Mouse (Mus musculus): Measurements from ENCODE around the gene Ndst4. TPM values are rescaled to one million over a fixed set of nuclear protein-coding genes. Genes with fewer than 3 reads are reported as not detected.

The Ndst4 gene
- polyA plus RNA-seq, 1 experiment from 2014 or later = 0.12 TPM

DNA sequence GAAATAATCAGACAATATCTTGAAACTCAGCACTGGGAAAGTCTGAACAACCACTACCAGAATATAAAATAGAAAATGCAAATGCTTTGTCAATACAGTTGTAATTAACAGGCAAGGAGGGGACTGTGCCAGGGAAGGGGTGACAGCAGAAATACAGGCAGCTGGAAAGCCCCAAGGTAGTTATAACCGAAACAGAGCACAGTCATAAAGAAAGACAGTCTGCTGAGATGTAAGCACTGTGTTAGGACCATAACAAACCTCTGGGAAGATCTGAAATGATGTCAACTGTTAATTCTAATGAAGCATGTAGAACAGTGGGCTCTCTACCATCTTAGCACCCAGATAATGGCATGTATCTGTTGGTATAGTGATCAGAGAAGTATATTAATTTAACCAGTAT is 287.1 kb downstream of the Ndst4 start:
- Histone ChIP-seq H3K4me1 (ENCODE audit: insufficient read depth, low read length) (no peaks in the 10 kb centered on the region), H3K4me3 (ENCODE audit: low read length) (no peak overlapping the region), H3K9me3 (ENCODE audit: low read length) (no peaks in the 10 kb centered on the region), H3K27ac (ENCODE audit: low read length) (no peak overlapping the region), H3K9ac (replicated peaks; ENCODE audit: low read length) (no peak overlapping the region), H3K36me3 (ENCODE audit: insufficient read depth, low read length) (no peaks in the 10 kb centered on the region), H3K4me2 (replicated peaks; ENCODE audit: low read depth, low read length) (no peak overlapping the region), H3K27me3 (ENCODE audit: insufficient read depth, low read length) (no peaks in the 10 kb centered on the region)
- 74% methylated on average over 1 of the region's 1 CpGs for WGBS
- ATAC-seq (ENCODE audit: low FRiP score, low TSS enrichment) = no peak

DNA sequence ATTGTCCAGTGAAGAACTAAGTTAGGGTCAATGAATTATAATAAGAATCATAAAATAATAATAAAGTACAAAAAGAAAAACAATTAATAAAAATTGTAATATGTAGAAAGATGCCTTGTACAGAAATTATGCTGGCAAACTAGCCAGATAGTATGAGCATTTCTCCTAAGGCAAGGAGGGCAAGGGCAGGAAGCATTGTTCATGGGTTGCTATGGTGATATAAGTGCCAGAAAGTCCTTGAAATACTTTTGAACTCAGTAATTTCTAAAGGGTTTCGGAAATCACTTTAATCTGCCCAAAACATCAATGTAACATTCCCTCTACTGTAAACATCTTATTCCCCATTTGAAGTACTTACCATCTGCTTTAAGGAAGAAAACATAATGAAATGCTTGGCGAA is 319.1 kb downstream of the Ndst4 start:
- 77% methylated on average over 2 of the region's 2 CpGs for WGBS
- Histone ChIP-seq H3K4me3 (ENCODE audit: low read length) (no peak overlapping the region), H3K36me3 (ENCODE audit: insufficient read depth, low read length) (no peaks in the 10 kb centered on the region), H3K9ac (replicated peaks; ENCODE audit: low read length) (no peak overlapping the region), H3K4me2 (replicated peaks; ENCODE audit: low read depth, low read length) (no peak overlapping the region), H3K4me1 (ENCODE audit: insufficient read depth, low read length) (no peaks in the 10 kb centered on the region), H3K27ac (ENCODE audit: low read length) (no peak overlapping the region), H3K9me3 (ENCODE audit: low read length) (no peaks in the 10 kb centered on the region), H3K27me3 (ENCODE audit: insufficient read depth, low read length) (no peaks in the 10 kb centered on the region)
- no peak for ATAC-seq (ENCODE audit: low FRiP score, low TSS enrichment)

DNA sequence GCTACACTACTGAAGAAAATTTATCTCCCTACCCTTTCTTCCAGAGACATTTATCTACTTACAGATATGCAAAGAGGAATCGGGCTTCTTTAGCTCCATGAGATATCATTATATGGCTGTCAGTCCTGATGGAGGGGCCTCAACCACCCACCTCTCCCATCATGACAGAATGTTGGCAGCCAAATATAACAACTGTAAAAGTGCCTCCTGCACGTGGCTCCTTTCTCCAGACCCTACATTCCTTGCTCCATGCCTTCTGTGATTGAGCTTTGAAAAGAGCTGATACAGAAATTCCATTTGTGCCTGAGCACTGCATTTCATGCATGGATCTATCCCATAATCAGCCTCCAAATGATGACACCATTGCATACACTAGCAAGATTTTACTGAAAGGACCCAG is 331.1 kb downstream of the Ndst4 start:
- no peak overlapping the region for H3K4me2 ChIP-seq (replicated peaks; ENCODE audit: low read depth, low read length)
- 75% methylated on average over 2 of the region's 2 CpGs for WGBS

DNA sequence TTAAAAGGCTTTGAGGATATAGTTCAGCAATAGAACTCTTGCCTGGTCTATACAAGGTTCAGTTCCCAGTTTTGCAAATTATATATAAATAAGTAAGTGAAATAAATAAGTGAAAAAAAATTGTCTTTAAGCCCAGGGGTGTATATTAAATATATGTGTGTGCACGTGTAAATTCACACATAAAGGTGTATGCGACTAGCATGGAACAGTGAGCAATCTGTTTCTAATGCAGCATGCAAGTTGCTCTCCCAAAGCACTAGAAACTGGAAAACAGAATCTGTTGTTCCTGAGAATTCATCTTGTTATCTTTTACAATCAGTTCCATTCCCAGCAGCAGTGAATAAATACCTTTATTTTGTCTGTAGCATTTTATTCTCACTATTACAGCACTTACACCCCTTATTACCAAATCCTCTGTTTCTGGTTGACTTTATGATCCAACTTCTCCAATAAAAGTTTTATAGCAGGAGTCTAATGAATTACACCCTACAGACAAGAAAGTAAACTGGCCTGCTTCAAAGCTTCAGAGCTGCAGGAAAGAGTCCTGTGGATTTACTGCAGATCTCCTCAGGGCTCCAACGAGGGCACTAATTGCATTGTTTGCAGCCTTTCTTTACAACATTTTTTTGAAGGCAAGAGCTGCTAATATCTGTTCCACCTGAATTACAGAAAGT is 340.7 kb downstream of the Ndst4 start:
- no peaks in the 10 kb centered on the region for H3K4me1 ChIP-seq (ENCODE audit: insufficient read depth, low read length)
- H3K27ac ChIP-seq (ENCODE audit: low read length) = no peak overlapping the region
- no peaks in the 10 kb centered on the region for H3K36me3 ChIP-seq (ENCODE audit: insufficient read depth, low read length)
- WGBS = 40% methylated on average over 3 of the region's 3 CpGs
- H3K9me3 ChIP-seq (ENCODE audit: low read length) = no peaks in the 10 kb centered on the region
- no peak overlapping the region for H3K9ac ChIP-seq (replicated peaks; ENCODE audit: low read length)
- no peak overlapping the region for H3K4me2 ChIP-seq (replicated peaks; ENCODE audit: low read depth, low read length)
- H3K4me3 ChIP-seq (ENCODE audit: low read length) = no peak overlapping the region
- ATAC-seq (ENCODE audit: low FRiP score, low TSS enrichment) = no peak
- no peaks in the 10 kb centered on the region for H3K27me3 ChIP-seq (ENCODE audit: insufficient read depth, low read length)

More for the DNA sequence above, 331.1 kb downstream of the Ndst4 start:
- no peaks in the 10 kb centered on the region for H3K36me3 ChIP-seq (ENCODE audit: insufficient read depth, low read length)
- no peak overlapping the region for H3K9ac ChIP-seq (replicated peaks; ENCODE audit: low read length)
- no peaks in the 10 kb centered on the region for H3K27me3 ChIP-seq (ENCODE audit: insufficient read depth, low read length)
- ATAC-seq (ENCODE audit: low FRiP score, low TSS enrichment) = no peak
- H3K27ac ChIP-seq (ENCODE audit: low read length) = no peak overlapping the region
- no peak overlapping the region for H3K4me3 ChIP-seq (ENCODE audit: low read length)
- no peaks in the 10 kb centered on the region for H3K9me3 ChIP-seq (ENCODE audit: low read length)
- no peaks in the 10 kb centered on the region for H3K4me1 ChIP-seq (ENCODE audit: insufficient read depth, low read length)

DNA sequence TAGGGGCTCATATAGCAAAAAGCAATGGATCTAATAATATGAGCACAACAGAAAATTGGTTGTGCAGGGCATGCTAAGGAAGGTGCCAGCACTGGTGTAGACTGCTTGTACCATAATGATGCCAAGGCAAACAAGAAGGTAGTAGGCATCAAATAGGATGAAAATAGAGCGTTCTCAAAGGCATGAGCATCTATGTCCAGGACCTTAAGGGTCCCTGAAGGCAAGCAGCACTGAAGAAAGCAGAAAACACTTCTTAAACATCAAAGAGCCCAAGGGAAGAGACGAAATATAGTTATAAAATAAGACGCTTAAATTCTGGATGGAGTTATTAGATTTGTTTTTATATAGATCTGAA is 341.2 kb downstream of the Ndst4 start:
- H3K9ac ChIP-seq (replicated peaks; ENCODE audit: low read length) = no peak overlapping the region
- H3K36me3 ChIP-seq (ENCODE audit: insufficient read depth, low read length) = no peaks in the 10 kb centered on the region
- WGBS = 52% methylated on average over 3 of the region's 3 CpGs
- H3K4me3 ChIP-seq (ENCODE audit: low read length) = no peak overlapping the region
- H3K4me2 ChIP-seq (replicated peaks; ENCODE audit: low read depth, low read length) = no peak overlapping the region
- no peak overlapping the region for H3K27ac ChIP-seq (ENCODE audit: low read length)
- H3K4me1 ChIP-seq (ENCODE audit: insufficient read depth, low read length) = no peaks in the 10 kb centered on the region
- no peak for ATAC-seq (ENCODE audit: low FRiP score, low TSS enrichment)
- no peaks in the 10 kb centered on the region for H3K27me3 ChIP-seq (ENCODE audit: insufficient read depth, low read length)
- H3K9me3 ChIP-seq (ENCODE audit: low read length) = no peaks in the 10 kb centered on the region

DNA sequence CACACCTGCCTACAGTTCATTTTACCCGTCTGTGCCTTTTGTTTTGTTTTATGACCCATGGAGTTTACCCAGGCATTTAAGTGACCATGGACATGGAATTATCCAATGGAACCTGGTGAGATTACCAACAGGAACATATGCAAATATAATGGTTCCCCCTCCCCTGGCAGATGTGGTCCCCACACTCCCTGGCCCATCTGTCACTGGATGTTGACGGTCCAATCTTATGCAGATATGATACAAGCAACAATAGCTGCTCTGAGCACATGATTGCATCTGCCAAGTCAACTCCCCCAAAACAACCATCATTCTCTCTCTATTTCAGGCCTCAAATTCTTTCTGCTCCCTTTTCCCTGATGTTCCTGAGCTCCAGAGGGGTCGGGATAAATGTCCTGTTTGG is 342.5 kb downstream of the Ndst4 start:
- Histone ChIP-seq H3K4me2 (replicated peaks; ENCODE audit: low read depth, low read length) (no peak overlapping the region), H3K36me3 (ENCODE audit: insufficient read depth, low read length) (no peaks in the 10 kb centered on the region)
- 53% methylated on average over 3 of the region's 3 CpGs for WGBS

DNA sequence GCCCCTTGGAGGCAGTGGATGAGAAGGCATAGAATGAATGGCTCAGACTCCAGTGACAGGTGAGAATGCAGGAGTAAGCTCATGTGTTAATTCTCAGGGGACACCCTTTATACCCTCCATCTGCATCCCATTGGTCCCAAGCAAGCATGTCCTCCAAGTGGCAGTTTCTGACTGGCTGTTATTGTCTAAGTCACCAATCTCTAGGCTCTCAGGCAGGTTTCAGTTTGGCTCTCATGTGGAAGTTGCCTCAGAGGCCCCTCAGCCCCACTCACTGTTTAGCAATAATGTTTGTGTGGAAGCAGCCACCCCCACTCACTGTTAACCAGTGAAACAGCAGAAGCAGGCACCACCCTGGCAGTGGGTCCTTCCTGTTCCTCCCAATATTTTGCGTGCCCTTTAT is 353.0 kb downstream of the Ndst4 start:
- Histone ChIP-seq H3K9ac (replicated peaks; ENCODE audit: low read length) (no peak overlapping the region), H3K9me3 (ENCODE audit: low read length) (no peaks in the 10 kb centered on the region), H3K4me1 (ENCODE audit: insufficient read depth, low read length) (no peaks in the 10 kb centered on the region), H3K4me3 (ENCODE audit: low read length) (no peak overlapping the region), H3K27ac (ENCODE audit: low read length) (no peak overlapping the region), H3K4me2 (replicated peaks; ENCODE audit: low read depth, low read length) (no peak overlapping the region), H3K36me3 (ENCODE audit: insufficient read depth, low read length) (no peaks in the 10 kb centered on the region), H3K27me3 (ENCODE audit: insufficient read depth, low read length) (no peaks in the 10 kb centered on the region)
- ATAC-seq (ENCODE audit: low FRiP score, low TSS enrichment) = no peak; the same call in 1 of the 2 replicates
- 69% methylated on average over 1 of the region's 1 CpGs for WGBS

More for the DNA sequence above, 342.5 kb downstream of the Ndst4 start:
- Histone ChIP-seq H3K27ac (ENCODE audit: low read length) (no peak overlapping the region), H3K9me3 (ENCODE audit: low read length) (no peaks in the 10 kb centered on the region), H3K9ac (replicated peaks; ENCODE audit: low read length) (no peak overlapping the region), H3K27me3 (ENCODE audit: insufficient read depth, low read length) (no peaks in the 10 kb centered on the region), H3K4me1 (ENCODE audit: insufficient read depth, low read length) (no peaks in the 10 kb centered on the region), H3K4me3 (ENCODE audit: low read length) (no peak overlapping the region)
- no peak for ATAC-seq (ENCODE audit: low FRiP score, low TSS enrichment)

DNA sequence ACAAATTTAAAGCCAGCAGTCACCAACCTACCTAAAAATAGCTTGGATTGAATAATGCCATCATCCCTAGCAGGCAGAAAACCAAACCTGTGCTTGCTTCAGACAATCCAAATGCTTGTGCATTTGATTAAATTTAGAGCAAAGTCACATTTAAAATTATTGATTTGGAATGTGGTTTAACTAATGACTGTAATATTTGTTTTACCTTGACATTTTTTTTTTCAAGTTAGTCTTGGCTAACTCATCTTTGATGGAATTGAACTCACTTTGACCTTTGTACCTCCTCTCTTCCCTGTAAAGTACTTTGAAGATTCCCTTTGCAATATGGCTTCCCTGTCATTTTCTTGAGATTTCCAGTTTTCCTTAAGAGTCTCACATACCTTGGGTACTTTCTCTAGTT is 356.8 kb downstream of the Ndst4 start:
- H3K4me2 ChIP-seq (replicated peaks; ENCODE audit: low read depth, low read length) = no peak overlapping the region
- H3K27ac ChIP-seq (ENCODE audit: low read length) = no peak overlapping the region
- H3K4me1 ChIP-seq (ENCODE audit: insufficient read depth, low read length) = no peaks in the 10 kb centered on the region
- no peaks in the 10 kb centered on the region for H3K9me3 ChIP-seq (ENCODE audit: low read length)
- no peaks in the 10 kb centered on the region for H3K36me3 ChIP-seq (ENCODE audit: insufficient read depth, low read length)
- H3K4me3 ChIP-seq (ENCODE audit: low read length) = no peak overlapping the region
- H3K27me3 ChIP-seq (ENCODE audit: insufficient read depth, low read length) = no peaks in the 10 kb centered on the region
- H3K9ac ChIP-seq (replicated peaks; ENCODE audit: low read length) = no peak overlapping the region
- no peak for ATAC-seq (ENCODE audit: low FRiP score, low TSS enrichment)
